Mouse (Mus musculus): ENCODE measurements at regions not wholly inside any gene's neighbourhood (a gene's known extent, or its start where the extent isn't known, plus 50 kb on each side); places are given as distances from the start of the nearest gene placed in this dataset.

DNA sequence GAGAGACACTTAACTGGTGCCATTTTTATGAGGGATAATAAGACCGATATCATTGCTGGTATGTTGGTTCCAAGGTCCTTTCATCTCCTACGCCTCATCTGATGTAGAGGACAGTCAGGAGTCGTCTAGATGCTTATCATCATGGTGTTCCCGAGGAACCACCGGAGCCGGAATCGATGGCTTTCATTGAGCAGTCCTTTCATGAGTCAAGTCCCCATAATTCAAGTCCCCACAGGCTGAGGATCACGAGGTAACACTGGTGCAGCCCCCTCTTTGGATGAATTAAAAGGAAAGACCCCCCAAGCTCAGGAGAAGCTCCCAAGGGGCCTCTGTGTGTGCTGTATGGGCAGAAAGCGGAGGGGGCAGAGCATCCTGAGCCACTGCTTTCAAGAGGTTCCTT, 73.3 kb upstream of the Klf4 start:
- CTCF ChIA-PET, result no interaction called here
- POLR2A ChIA-PET, result interaction anchor here in 2 of 4 experiments (0.6 to 2.9 kb wide), 4 partner anchors 9 to 73 kb away, joined by 3 to 9 read pairs (median 3); partner anchors contain the start of gene Klf4 (in 1 of the 2)

GRCm38 (mm10) chr4:55604915-55605314, 72.6 kb upstream of the Klf4 start:
- CTCF ChIA-PET, result no interaction called here
- POLR2A ChIA-PET, result interaction anchor here in 1 of 4 experiments (0.9 to 2.9 kb wide), 3 partner anchors 8 to 72 kb away, joined by 3 to 9 read pairs (median 3); partner anchors contain the start of gene Klf4

- POLR2A ChIA-PET, result interaction anchor here in 3 of 4 experiments (0.6 to 2.9 kb wide), 6 partner anchors 25 to 204 kb away, joined by 3 to 9 read pairs (median 4); partner anchors contain the start of gene Klf4 (in 1 of the 3)
- CTCF ChIA-PET, result no interaction called here
Observed at GRCm38 (mm10) chr4:55603821-55604435, 71.7 kb upstream of the Klf4 start.

DNA sequence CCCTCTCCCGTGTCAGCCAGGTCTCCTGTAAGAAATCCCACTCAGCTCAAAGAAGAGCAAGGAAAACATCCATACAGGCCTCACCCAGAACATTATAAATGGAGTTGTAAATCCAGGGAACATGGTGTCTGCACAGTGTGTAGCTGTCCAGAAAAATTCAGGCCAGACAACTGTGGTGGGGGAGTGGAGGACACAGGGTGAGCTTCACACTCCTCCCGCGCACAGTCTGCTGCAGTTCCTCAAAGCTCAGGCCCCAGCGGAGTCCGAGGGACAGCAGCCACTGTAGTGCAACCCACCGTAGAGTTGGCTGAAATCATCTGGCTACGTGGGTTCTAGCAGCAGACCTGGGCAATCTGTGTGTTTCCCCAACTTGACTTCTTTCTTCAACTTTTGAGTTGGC, 62.9 kb upstream of the Klf4 start:
- POLR2A ChIA-PET, result interaction anchor here in 2 of 4 experiments (1.2 to 2.0 kb wide), 2 partner anchors 62 to 117 kb away, joined by 5 read pairs; partner anchors contain the start of gene Klf4 (in 1 of the 2)
- CTCF ChIA-PET, result interaction anchor here in 2 of 4 experiments (0.5 to 1.3 kb wide), 3 partner anchors 60 to 1087 kb away, joined by 3 to 4 read pairs (median 3); no protein-coding TSS in a partner anchor

- POLR2A ChIA-PET, result interaction anchor here in 3 of 4 experiments (0.6 to 2.0 kb wide), 3 partner anchors 62 to 117 kb away, joined by 3 to 5 read pairs (median 5); partner anchors contain the start of gene Klf4 (in 1 of the 3)
- CTCF ChIA-PET, result interaction anchor here in 2 of 4 experiments (0.5 to 1.3 kb wide), 3 partner anchors 60 to 1087 kb away, joined by 3 to 4 read pairs (median 3); no protein-coding TSS in a partner anchor
Observed at GRCm38 (mm10) chr4:55594699-55595098, 62.4 kb upstream of the Klf4 start.

GRCm38 (mm10) chr4:55593132-55593531, 60.9 kb upstream of the Klf4 start:
- ChIA-PET CTCF (interaction anchor here in 1 of 4 experiments (1.4 kb wide), 1 partner anchor 79 kb away, joined by 3 read pairs; no protein-coding TSS in a partner anchor), POLR2A (interaction anchor here in 2 of 4 experiments (0.6 to 1.2 kb wide), 4 partner anchors 12 to 60 kb away, joined by 3 to 6 read pairs (median 3); no protein-coding TSS in a partner anchor)

- ChIA-PET CTCF (no interaction called here), POLR2A (no interaction called here)
Observed at GRCm38 (mm10) chr4:55586212-55586611, 53.9 kb upstream of the Klf4 start.

DNA sequence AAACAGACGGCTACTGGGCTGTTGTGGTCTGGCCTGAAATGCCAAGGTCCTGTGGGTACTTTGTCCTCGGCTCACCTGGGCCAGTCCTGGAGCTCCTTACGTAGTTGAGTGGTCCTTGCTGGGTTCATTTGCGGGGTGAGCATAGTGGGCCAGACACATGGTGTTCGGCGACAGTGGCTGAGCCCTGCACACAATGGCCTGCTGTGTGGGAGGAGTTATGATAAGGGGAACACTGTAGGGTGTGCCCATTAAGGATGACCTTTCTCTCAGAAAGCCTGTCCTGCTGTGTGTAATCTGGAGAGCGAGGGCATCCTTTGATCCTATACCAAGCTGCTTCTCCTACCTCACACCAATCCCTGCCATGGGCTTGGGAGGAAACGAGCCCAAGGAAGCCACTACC, 51.3 kb upstream of the Klf4 start:
- ChIA-PET POLR2A (interaction anchor here in 1 of 4 experiments (1.1 kb wide), 1 partner anchor 51 kb away, joined by 4 read pairs; no protein-coding TSS in a partner anchor), CTCF (interaction anchor here in 1 of 4 experiments (0.6 kb wide), 1 partner anchor 54 kb away, joined by 3 read pairs; no protein-coding TSS in a partner anchor)
